Mouse (Mus musculus): Measurements from ENCODE around the gene Epc2. TPM values are rescaled to one million over a fixed set of nuclear protein-coding genes. Genes with fewer than 3 reads are reported as not detected.

Epc2 gene
- polyA plus RNA-seq, 1 experiment from 2014 or later = 12.3 TPM

GRCm38 (mm10) chr2:49569862-49570777 lies 118.8 kb downstream of the Epc2 start:
- H3K4me3 ChIP-seq (ENCODE audit: low read depth, low read length) = no peak overlapping the region
- no peak overlapping the region for H3K27ac ChIP-seq (ENCODE audit: low read depth, low read length)
- no peak overlapping the region for H3K9ac ChIP-seq (ENCODE audit: low read length)
- no peaks in the 10 kb centered on the region for H3K27me3 ChIP-seq (ENCODE audit: control insufficient read depth, insufficient read depth, low read length)
- no peak overlapping the region for H3K4me2 ChIP-seq (ENCODE audit: low read depth, low read length, severe bottlenecking)
- no peaks in the 10 kb centered on the region for H3K36me3 ChIP-seq (ENCODE audit: control insufficient read depth, insufficient read depth, low read length)
- peaks cover 14% of the 10 kb centered on the region for H3K4me1 ChIP-seq (replicated peaks; ENCODE audit: control insufficient read depth, insufficient read depth, low read length)
- DNase-seq (ENCODE audit: low spot score) (no peak), ATAC-seq (replicated peaks; ENCODE audit: low FRiP score) (peak; percentile 48)
- no peaks in the 10 kb centered on the region for H3K9me3 ChIP-seq (ENCODE audit: control insufficient read depth, low read length)
- 76% methylated on average over 16 of the region's 16 CpGs for WGBS

- DNase-seq (ENCODE audit: low spot score) = no peak
- Histone ChIP-seq H3K4me2 (ENCODE audit: low read depth, low read length, severe bottlenecking) (no peak overlapping the region), H3K9ac (ENCODE audit: low read length) (no peak overlapping the region), H3K27ac (ENCODE audit: low read depth, low read length) (no peak overlapping the region), H3K4me1 (replicated peaks; ENCODE audit: control insufficient read depth, insufficient read depth, low read length) (peaks cover 14% of the 10 kb centered on the region), H3K9me3 (ENCODE audit: control insufficient read depth, low read length) (no peaks in the 10 kb centered on the region), H3K4me3 (ENCODE audit: low read depth, low read length) (no peak overlapping the region), H3K36me3 (ENCODE audit: control insufficient read depth, insufficient read depth, low read length) (no peaks in the 10 kb centered on the region), H3K27me3 (ENCODE audit: control insufficient read depth, insufficient read depth, low read length) (no peaks in the 10 kb centered on the region)
- WGBS = 57% methylated on average over 6 of the region's 6 CpGs
- ATAC-seq (replicated peaks; ENCODE audit: low FRiP score) = peak; percentile 40
Measured at GRCm38 (mm10) chr2:49570778-49571101, 119.5 kb downstream of the Epc2 start.

- peaks cover 14% of the 10 kb centered on the region for H3K4me1 ChIP-seq (replicated peaks; ENCODE audit: control insufficient read depth, insufficient read depth, low read length)
- DNase-seq (ENCODE audit: low spot score) = no peak
- H3K4me3 ChIP-seq (ENCODE audit: low read depth, low read length) = no peak overlapping the region
- no peaks in the 10 kb centered on the region for H3K27me3 ChIP-seq (ENCODE audit: control insufficient read depth, insufficient read depth, low read length)
- H3K36me3 ChIP-seq (ENCODE audit: control insufficient read depth, insufficient read depth, low read length) = no peaks in the 10 kb centered on the region
- H3K9ac ChIP-seq (ENCODE audit: low read length) = no peak overlapping the region
- no peak overlapping the region for H3K27ac ChIP-seq (ENCODE audit: low read depth, low read length)
- no peak for ATAC-seq (replicated peaks; ENCODE audit: low FRiP score)
- no peaks in the 10 kb centered on the region for H3K9me3 ChIP-seq (ENCODE audit: control insufficient read depth, low read length)
- no peak overlapping the region for H3K4me2 ChIP-seq (ENCODE audit: low read depth, low read length, severe bottlenecking)
- WGBS = 79% methylated on average over 11 of the region's 11 CpGs
Measured at GRCm38 (mm10) chr2:49571159-49571920, 120.1 kb downstream of the Epc2 start.

- no peak overlapping the region for H3K4me3 ChIP-seq (ENCODE audit: low read depth, low read length)
- H3K9ac ChIP-seq (ENCODE audit: low read length) = no peak overlapping the region
- H3K4me1 ChIP-seq (replicated peaks; ENCODE audit: control insufficient read depth, insufficient read depth, low read length) = peaks cover 14% of the 10 kb centered on the region
- no peaks in the 10 kb centered on the region for H3K9me3 ChIP-seq (ENCODE audit: control insufficient read depth, low read length)
- H3K27ac ChIP-seq (ENCODE audit: low read depth, low read length) = peak overlapping the region; percentile 57
- H3K36me3 ChIP-seq (ENCODE audit: control insufficient read depth, insufficient read depth, low read length) = no peaks in the 10 kb centered on the region
- 48% methylated on average over 12 of the region's 12 CpGs for WGBS
- no peaks in the 10 kb centered on the region for H3K27me3 ChIP-seq (ENCODE audit: control insufficient read depth, insufficient read depth, low read length)
- peak; percentile 55; the same call in 1 of the 2 replicates for ATAC-seq (replicated peaks; ENCODE audit: low FRiP score)
- peak; percentile 67 for DNase-seq (ENCODE audit: low spot score)
- H3K4me2 ChIP-seq (ENCODE audit: low read depth, low read length, severe bottlenecking) = no peak overlapping the region
Measured at GRCm38 (mm10) chr2:49572111-49572642, 120.9 kb downstream of the Epc2 start.

- no peak overlapping the region for H3K4me2 ChIP-seq (ENCODE audit: low read depth, low read length, severe bottlenecking)
- no peak overlapping the region for H3K4me3 ChIP-seq (ENCODE audit: low read depth, low read length)
- no peak for DNase-seq (ENCODE audit: low spot score)
- no peak overlapping the region for H3K9ac ChIP-seq (ENCODE audit: low read length)
- 69% methylated on average over 9 of the region's 9 CpGs for WGBS
- peak; percentile 6; the same call in 1 of the 2 replicates for ATAC-seq (replicated peaks; ENCODE audit: low FRiP score)
- H3K4me1 ChIP-seq (replicated peaks; ENCODE audit: control insufficient read depth, insufficient read depth, low read length) = peaks cover 14% of the 10 kb centered on the region
- H3K27me3 ChIP-seq (ENCODE audit: control insufficient read depth, insufficient read depth, low read length) = no peaks in the 10 kb centered on the region
- H3K27ac ChIP-seq (ENCODE audit: low read depth, low read length) = no peak overlapping the region
- H3K36me3 ChIP-seq (ENCODE audit: control insufficient read depth, insufficient read depth, low read length) = no peaks in the 10 kb centered on the region
- H3K9me3 ChIP-seq (ENCODE audit: control insufficient read depth, low read length) = no peaks in the 10 kb centered on the region
Measured at GRCm38 (mm10) chr2:49572684-49573083, 121.4 kb downstream of the Epc2 start.

GRCm38 (mm10) chr2:49573282-49573681 lies 122.0 kb downstream of the Epc2 start:
- Histone ChIP-seq H3K9me3 (ENCODE audit: control insufficient read depth, low read length) (no peaks in the 10 kb centered on the region), H3K36me3 (ENCODE audit: control insufficient read depth, insufficient read depth, low read length) (no peaks in the 10 kb centered on the region), H3K4me2 (ENCODE audit: low read depth, low read length, severe bottlenecking) (no peak overlapping the region), H3K9ac (ENCODE audit: low read length) (no peak overlapping the region), H3K4me3 (ENCODE audit: low read depth, low read length) (no peak overlapping the region), H3K27ac (ENCODE audit: low read depth, low read length) (no peak overlapping the region), H3K4me1 (replicated peaks; ENCODE audit: control insufficient read depth, insufficient read depth, low read length) (peaks cover 14% of the 10 kb centered on the region), H3K27me3 (ENCODE audit: control insufficient read depth, insufficient read depth, low read length) (no peaks in the 10 kb centered on the region)
- ATAC-seq (replicated peaks; ENCODE audit: low FRiP score) (no peak), DNase-seq (ENCODE audit: low spot score) (no peak)
- 87% methylated on average over 3 of the region's 3 CpGs for WGBS

GRCm38 (mm10) chr2:49580585-49580984 lies 129.3 kb downstream of the Epc2 start:
- Histone ChIP-seq H3K36me3 (ENCODE audit: control insufficient read depth, insufficient read depth, low read length) (no peaks in the 10 kb centered on the region), H3K27ac (ENCODE audit: low read depth, low read length) (no peak overlapping the region), H3K4me1 (replicated peaks; ENCODE audit: control insufficient read depth, insufficient read depth, low read length) (no peaks in the 10 kb centered on the region), H3K9me3 (ENCODE audit: control insufficient read depth, low read length) (no peaks in the 10 kb centered on the region), H3K4me2 (ENCODE audit: low read depth, low read length, severe bottlenecking) (no peak overlapping the region), H3K9ac (ENCODE audit: low read length) (no peak overlapping the region), H3K4me3 (ENCODE audit: low read depth, low read length) (no peak overlapping the region), H3K27me3 (ENCODE audit: control insufficient read depth, insufficient read depth, low read length) (no peaks in the 10 kb centered on the region)
- ATAC-seq (replicated peaks; ENCODE audit: low FRiP score) = no peak
- 91% methylated on average over 3 of the region's 3 CpGs for WGBS
- DNase-seq (ENCODE audit: low spot score) = no peak

- H3K27me3 ChIP-seq (ENCODE audit: control insufficient read depth, insufficient read depth, low read length) = no peaks in the 10 kb centered on the region
- no peak overlapping the region for H3K4me3 ChIP-seq (ENCODE audit: low read depth, low read length)
- H3K9ac ChIP-seq (ENCODE audit: low read length) = no peak overlapping the region
- no peak overlapping the region for H3K4me2 ChIP-seq (ENCODE audit: low read depth, low read length, severe bottlenecking)
- no peaks in the 10 kb centered on the region for H3K9me3 ChIP-seq (ENCODE audit: control insufficient read depth, low read length)
- H3K4me1 ChIP-seq (replicated peaks; ENCODE audit: control insufficient read depth, insufficient read depth, low read length) = no peaks in the 10 kb centered on the region
- no peaks in the 10 kb centered on the region for H3K36me3 ChIP-seq (ENCODE audit: control insufficient read depth, insufficient read depth, low read length)
- DNase-seq (ENCODE audit: low spot score) = no peak
- no peak overlapping the region for H3K27ac ChIP-seq (ENCODE audit: low read depth, low read length)
- no peak for ATAC-seq (replicated peaks; ENCODE audit: low FRiP score)
- 85% methylated on average over 5 of the region's 5 CpGs for WGBS
Measured at GRCm38 (mm10) chr2:49582546-49582945, 131.3 kb downstream of the Epc2 start.
